Mouse (Mus musculus): ENCODE results near the gene Zmynd8.

The Zmynd8 gene

DNA sequence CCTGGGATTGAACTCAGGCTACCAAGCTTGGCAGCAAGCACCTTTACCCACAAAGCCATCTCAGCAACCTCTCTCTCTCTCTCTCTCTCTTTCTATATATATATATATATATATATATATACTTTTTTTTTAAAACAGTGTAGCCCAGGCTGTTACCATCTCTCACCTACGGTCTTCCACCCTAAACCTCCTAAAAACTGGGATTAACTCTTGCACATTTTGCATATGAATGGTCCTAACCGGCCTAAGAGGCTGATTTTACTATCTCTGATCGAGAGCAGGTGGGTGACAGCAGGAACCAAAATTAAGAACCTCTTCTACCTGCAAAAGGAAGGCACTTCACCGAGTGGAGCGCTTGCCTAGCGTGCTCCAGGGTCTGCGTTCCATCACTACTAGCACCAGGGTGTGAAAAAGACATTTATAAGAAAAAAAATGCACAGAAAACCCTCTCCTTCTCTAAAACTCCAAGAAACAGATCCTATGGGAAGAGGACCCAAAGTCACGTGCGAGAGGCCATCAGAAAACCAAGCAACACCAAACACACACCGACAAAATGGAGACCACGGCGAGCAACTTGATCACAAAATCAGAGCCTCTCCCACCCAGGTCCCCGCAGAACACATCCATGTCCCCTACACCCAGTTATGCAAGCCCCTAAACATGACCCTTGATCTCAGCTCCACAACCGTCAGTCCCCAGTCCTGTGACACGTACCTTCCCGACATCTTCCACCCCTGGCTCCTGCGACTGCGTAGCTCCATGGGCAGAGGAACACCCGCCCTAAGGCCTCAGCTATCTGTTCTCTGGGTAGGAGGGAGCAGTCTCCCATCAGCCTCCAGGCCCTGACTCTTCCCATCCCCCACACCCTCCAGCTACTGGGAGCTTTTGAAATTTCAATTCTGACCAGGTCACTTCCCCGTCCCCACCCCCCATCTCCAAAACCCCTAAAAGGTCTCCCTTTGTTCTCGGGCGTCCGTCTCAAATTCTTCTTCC is at the start of gene Zmynd8:
Zmynd8 (minus strand) TSS at position 815 of the 993 bp plus-strand sequence.
- no peak for DNase-seq (ENCODE audit: low spot score in 2 of 2)

GRCm38 (mm10) chr2:165948007-165948406 is 49.2 kb upstream of the Zmynd8 start:
- no peak for DNase-seq (ENCODE audit: low spot score in 2 of 2)

GRCm38 (mm10) chr2:165946046-165946564 is 47.3 kb upstream of the Zmynd8 start:
- DNase-seq (ENCODE audit: low spot score in 2 of 2): no peak

- no peak for DNase-seq (ENCODE audit: low spot score in 2 of 2)
Observed at GRCm38 (mm10) chr2:165944576-165945351, 45.9 kb upstream of the Zmynd8 start.

- DNase-seq (ENCODE audit: low spot score in 2 of 2): no peak
Observed at GRCm38 (mm10) chr2:165943113-165943512, 44.3 kb upstream of the Zmynd8 start.

- DNase-seq (ENCODE audit: low spot score in 2 of 2): no peak
Observed at GRCm38 (mm10) chr2:165936106-165936505, 37.3 kb upstream of the Zmynd8 start.

DNA sequence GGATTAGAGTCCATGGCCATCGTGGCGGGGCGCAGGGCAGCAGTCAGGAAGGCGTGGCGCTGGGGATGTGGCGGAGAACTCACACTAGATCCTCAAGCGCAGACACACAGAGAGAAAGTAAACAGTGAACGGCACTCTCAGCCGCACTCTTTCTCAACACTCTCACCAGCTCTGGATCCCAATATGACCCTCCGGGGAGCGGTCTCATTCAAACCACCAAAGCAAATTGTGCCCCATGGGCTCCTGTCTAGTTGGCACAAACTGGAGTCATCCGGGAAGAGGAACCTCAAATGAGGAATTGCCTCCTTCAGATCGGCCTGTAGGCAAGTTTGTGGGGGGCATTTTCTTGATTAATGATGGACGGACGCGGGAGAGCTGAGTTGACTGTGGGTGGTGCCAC is 28.9 kb upstream of the Zmynd8 start:
- no peak for DNase-seq (ENCODE audit: low spot score in 2 of 2)

DNA sequence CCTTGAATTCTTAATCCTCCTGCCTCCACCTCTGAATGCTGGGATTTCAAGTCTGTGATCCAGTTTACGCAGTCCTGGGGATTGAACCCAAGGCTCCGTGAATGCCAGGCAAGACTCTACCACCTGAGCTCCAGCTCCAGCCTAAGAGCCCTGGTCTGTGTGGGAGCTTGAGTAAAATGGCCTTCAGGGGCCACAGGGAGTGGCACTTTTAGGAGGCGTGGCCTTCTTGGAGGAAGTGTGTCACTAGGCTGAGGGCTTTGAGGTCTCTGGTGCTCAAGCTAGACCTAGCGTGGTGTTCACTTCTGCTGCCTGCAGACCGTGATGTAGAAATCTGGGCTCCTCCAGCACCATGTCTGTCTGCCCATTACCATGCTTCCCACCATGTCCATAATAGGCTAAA is 27.4 kb upstream of the Zmynd8 start:
- no peak for DNase-seq (ENCODE audit: low spot score in 2 of 2)

DNA sequence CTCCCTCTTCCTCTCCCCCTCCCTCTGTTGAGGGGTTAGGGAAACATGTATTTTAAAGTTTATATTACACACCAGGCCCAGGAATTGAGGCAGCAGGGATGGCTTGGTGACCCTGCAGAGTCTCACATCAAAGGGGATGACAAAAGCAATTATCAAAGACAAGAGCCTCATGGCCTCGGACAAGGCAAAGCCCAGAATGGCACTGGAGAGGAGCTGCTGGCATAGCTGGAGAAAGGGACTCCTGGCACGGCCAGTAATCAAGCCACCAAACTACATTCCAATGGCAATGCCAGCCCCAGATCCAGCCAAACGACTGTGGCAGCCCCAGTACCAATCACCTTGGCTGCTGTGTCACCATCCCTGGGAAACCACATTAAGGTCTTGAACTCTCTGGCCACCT is 26.3 kb upstream of the Zmynd8 start:
- DNase-seq (ENCODE audit: low spot score in 2 of 2): no peak

- no peak for DNase-seq (ENCODE audit: low spot score in 2 of 2)
Observed at GRCm38 (mm10) chr2:165924695-165925094, 25.9 kb upstream of the Zmynd8 start.

- DNase-seq (ENCODE audit: low spot score in 2 of 2): no peak
Observed at GRCm38 (mm10) chr2:165923715-165924114, 24.9 kb upstream of the Zmynd8 start.

DNA sequence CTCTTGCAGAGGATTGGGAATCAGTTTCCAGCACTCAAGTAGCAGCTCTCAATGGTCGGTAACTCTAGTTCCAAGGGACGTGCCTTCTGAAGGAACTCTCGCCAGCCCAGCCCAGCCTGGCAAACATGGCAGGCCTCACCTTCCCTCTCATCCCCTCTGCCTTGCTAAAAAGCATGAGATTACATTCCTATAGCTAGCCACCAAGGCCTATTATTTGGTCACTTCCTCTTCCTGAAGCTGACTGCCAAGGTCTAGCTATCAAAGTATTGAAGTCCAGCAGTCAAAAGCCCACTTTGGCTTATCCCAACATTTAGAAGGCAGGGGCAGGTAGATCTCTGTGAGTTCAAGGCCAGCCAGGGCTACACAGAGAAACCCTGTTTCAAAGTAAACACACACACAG is 24.2 kb upstream of the Zmynd8 start:
- DNase-seq (ENCODE audit: low spot score in 2 of 2): no peak

DNA sequence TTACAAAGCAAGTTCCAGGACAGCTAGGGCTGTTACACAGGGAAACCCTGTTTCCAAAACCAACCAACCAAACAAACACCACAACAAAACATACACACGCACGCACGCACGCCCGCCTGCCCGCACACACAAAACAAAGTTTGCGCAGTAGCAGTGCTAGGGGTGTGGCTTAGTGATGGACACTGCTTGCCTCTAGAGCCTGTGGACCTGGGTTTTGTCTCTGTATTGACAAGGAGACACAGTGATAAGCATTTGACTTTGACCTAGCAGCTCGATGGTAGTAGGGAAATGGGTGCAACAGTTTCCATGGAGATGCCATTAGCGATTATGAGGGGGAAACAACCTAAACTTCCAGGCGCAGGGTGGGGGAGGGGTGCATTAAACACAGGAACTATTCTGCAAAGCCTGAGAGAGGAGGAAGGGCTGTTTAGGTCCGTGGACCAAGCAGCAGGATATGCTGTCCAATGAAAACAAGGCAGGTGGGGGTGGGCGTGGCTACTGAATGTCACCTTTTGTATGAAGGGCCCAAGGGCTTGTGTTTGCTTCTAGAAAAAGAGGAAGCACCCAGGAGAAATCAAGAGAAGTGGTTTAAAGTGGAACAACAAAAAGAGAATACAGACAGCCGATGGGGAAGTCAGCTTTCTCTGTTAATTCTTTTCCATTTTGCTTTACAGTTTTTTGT is 23.4 kb upstream of the Zmynd8 start:
- no peak for DNase-seq (ENCODE audit: low spot score in 2 of 2)

DNA sequence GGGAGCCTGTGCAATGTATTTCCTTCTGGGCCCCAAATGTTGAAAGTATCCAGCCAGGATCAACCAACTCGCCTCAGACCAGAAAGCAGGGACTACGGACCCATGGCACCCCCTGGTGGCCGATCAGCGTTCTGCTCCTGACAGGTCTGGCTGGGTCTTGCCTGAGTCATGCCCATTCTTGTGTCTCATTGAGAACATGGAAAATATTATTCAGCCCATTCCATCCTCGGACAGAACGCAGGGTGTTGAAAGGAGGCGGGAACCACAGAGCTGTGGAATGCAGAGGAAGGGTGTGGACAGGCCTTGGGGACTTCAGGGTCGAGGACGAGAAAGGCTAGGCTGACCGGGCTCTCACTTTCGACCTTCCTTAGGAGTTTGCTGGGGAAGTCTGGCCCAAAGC is 15.5 kb upstream of the Zmynd8 start:
- DNase-seq (ENCODE audit: low spot score in 2 of 2): peak; percentile 82 to 89

GRCm38 (mm10) chr2:165913073-165913472 is 14.3 kb upstream of the Zmynd8 start:
- no peak for DNase-seq (ENCODE audit: low spot score in 2 of 2)

DNA sequence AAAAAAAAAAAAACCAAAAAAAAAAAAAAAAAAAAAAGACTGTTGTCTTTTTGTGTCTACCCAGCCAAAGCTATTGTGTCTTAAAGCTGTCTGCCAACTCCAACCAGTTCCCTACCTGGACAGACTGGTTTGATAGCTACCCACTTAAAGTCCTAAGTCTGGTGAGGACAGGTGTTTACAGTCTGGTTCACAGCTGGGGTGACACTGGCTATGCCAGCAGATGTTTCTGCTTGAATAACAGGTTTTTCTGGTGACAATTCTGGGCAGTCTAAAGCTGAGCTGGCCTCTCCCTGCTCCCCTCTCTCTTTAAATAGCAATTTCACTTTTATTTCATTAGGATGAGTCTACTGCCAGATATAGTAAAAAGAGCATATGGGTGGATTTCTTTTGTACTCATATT is 10.9 kb upstream of the Zmynd8 start:
- no peak for DNase-seq (ENCODE audit: low spot score in 2 of 2)

DNA sequence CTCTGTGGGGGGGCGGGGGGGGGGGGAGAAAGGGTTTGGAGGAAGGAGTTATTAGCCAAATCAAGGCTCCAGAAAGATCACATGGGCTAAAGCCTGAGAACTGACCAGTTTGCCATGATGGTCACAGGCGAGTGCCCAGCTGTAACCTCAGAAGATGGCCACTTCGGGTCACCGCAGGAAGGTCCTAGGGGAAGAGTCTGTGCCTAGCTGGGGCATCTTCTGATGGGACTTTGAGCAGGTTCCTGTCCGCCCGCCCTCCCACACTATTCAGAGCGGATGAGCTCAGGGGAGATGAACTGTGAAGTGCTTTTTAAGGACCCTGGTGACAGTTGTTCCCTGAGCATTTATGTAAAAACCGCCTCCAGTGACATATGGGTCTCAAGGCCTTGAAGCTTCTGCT is 8.4 kb upstream of the Zmynd8 start:
- DNase-seq (ENCODE audit: low spot score in 2 of 2): no peak

DNA sequence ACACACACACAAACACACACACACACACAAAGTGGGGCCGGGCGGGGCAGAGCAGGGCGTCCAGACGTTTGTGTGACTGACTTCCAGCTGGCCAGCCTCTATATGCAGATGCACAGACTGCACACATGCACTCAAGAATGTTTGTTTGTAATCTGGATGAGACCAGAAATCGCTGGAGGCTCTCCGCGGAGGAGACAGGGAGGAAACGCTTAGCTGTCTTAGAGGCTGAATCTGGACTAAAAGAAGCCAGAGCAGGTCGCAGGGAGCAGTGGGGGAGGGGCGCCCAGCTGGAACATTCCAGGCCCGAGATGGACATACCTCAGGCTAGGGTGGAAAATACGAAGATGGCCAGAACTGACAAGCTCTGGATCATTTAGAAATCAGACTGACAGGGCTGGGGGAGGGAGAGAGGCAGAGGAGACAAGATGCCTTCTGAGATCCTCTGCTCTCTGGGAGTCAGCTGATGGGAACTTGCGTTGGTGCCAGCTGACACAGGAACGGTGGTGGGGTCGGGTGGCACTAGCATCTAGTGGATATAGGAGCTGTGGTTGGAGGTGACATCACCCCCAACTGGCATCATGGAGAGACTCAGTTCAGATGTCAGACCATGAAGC is 7.6 kb upstream of the Zmynd8 start:
- DNase-seq (ENCODE audit: low spot score in 2 of 2): no peak

DNA sequence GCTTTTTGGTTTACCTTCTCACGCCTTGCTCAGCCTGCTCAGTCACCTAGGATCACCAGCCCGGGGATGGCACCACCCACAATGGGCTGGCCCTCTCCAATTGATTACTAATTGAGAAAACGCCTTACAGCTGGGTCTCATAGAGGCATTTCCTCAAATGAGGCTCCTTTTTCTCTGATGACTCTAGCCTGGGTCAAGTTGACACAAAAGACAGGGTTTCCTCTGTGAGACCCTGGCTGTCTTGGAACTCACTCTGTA is 2.2 kb upstream of the Zmynd8 start:
- no peak for DNase-seq (ENCODE audit: low spot score in 2 of 2)

DNA sequence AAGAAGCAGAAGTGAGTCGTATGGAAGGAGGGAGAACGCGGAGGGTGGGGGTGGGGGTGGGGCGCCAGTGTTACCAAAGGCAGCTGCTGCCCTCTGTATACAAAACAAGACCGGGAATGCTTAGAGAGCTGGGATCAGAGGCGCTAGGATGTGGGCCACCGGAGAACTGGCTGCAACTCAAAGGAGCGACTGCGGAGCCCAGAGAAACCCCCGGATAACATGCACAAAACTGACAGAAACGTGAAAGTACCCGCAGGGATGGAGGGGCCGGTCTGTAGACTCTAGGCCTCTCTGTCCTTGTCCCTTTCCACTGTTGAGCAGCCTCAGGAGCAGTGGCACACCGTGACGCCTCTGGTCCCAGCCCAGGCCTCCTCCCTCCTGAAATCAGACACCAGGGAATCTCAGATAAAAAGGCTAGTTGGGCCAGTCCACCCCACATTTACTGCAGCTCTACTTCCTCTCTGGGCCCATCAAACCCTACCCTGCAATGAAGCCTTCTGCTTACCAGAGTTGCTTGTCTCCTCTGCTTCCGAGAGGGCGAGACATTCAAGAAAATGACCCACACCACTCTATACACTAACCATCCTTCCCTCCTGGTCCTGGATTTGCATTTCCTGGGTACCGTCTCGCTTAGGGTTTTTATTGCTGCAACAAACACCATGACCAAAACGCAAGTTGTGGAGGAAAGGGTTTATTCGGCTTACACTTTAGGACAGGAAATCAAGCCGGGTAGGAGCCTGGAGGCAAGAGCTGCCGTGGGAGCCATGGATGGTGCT is 1.7 kb upstream of the Zmynd8 start:
- DNase-seq (ENCODE audit: low spot score in 2 of 2): no peak

DNA sequence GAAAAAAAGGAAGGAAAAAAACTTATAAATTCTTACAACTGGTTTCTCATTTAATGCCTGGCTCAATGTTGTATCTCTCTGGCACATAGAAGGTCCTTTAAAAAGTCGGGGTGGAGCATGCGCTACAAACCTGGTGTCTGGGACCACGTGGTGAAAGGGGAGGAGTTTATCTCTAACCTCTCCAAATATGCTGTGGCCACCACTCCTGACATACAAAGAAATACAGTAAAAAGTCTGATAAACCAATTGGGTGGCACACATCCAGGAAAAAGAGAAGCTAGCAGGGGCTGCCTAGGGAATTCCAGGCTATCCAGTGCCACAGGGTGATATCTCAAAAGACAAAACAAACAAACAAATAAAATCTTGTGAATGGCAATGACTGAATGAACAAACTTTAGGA is 1.1 kb upstream of the Zmynd8 start:
- DNase-seq (ENCODE audit: low spot score in 2 of 2): no peak

Measured in frontal cortex, postnatal 10 days (tissue).